Mouse (Mus musculus): ENCODE measurements around the gene Prr5.

DNA sequence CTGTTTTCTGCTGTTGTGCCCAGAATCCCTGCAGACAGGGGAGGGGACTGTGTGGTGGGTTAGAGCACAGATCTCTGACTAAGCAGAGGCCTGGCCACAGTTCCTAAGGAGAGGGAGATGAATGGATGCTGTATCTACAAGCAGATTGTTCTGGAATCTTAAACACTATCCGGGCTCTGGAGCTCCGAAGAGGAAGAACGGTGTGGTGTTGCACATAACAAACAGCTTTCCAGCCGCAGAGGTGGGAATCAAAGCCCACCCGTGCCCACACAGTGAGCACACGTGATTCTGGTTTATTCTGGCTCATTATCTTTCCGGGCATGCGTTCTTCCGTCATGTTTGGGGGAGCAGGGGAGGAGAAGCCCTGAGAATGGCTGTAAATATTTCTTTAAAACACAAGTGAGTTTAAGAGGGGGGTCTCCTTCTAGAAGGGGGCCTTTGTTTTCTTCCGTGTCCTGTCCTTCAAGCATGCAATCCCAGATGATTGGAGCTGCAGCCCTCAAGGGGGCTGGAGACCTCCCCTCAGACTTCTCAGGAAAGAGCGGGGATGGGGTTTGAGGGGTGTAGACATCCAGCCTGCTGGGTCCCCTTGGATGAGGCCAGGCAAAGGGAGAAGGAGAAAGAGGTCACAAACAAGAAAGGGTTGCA lies 67.0 kb downstream of the Prr5 start:
- TF ChIP-seq CTCF (IDR thresholded peaks at IDR 0.05), result no peak
- TF ChIP-seq EP300 (IDR thresholded peaks at IDR 0.05), result no peak
